Mouse (Mus musculus) adrenal gland, adult 2 months (tissue): ENCODE data around the gene Sema3b. TPM values are rescaled to one million over a fixed set of nuclear protein-coding genes. Genes with fewer than 3 reads are reported as not detected.
"Not testable (repeated sequence)": the region's sequence is repeated elsewhere in the genome, so short reads cannot be mapped to it uniquely, and the experiment has no call there.

ENCODE experiments used
- DNase-seq: peaks from one replicate; pipeline ENCODE4 v3.0.0; 2021
- polyA plus RNA-seq: library from polyadenylated mRNA; depleted of rRNA; stranded (reverse); fragments of >200 nt; gene quantifications from 2 replicates; pipeline ENCODE4 v1.2.3, GENCODE M21; 2012
- total RNA-seq, 2 experiments: library from RNA; stranded (reverse); gene quantifications; 2 replicates each; pipeline ENCODE4 v1.2.3; 2021

Gene Sema3b
- total and polyA plus RNA-seq, 3 experiments = 3.7 to 8.3 (median 4.1) TPM

GRCm38 (mm10) chr9:107590058-107590772 lies 18.8 kb downstream of the Sema3b start:
- no peak for DNase-seq

- peak; percentile 80 for DNase-seq
Observed at GRCm38 (mm10) chr9:107587833-107588639, 21.0 kb downstream of the Sema3b start.

GRCm38 (mm10) chr9:107586974-107587832 lies 21.8 kb downstream of the Sema3b start, which contains the start of gene Ifrd2:
Gene Ifrd2 (plus strand): TSS chr9:107587642.
- DNase-seq = peak; percentile 98

- DNase-seq = no peak
Observed at GRCm38 (mm10) chr9:107586504-107586903, 22.5 kb downstream of the Sema3b start.

GRCm38 (mm10) chr9:107583174-107583573 lies 25.9 kb downstream of the Sema3b start:
- DNase-seq = no peak

GRCm38 (mm10) chr9:107582509-107583062 lies 26.4 kb downstream of the Sema3b start:
- no peak for DNase-seq

- DNase-seq = no peak
Observed at GRCm38 (mm10) chr9:107581584-107581983, 27.4 kb downstream of the Sema3b start.

GRCm38 (mm10) chr9:107580501-107581317 lies 28.3 kb downstream of the Sema3b start, which contains the start of gene Hyal3:
Gene Hyal3 (plus strand): TSS chr9:107580818.
- DNase-seq = peak; percentile 94

- DNase-seq = peak; percentile 71
Observed at GRCm38 (mm10) chr9:107579023-107579900, 29.8 kb downstream of the Sema3b start.

- DNase-seq = no peak
Observed at GRCm38 (mm10) chr9:107578587-107578986, 30.4 kb downstream of the Sema3b start, which contains the start of gene Naa80. Gene Naa80 (plus strand): TSS chr9:107578887.

GRCm38 (mm10) chr9:107577871-107578270 lies 31.2 kb downstream of the Sema3b start:
- DNase-seq = peak; percentile 54

- DNase-seq = peak; percentile 92
Observed at GRCm38 (mm10) chr9:107576357-107577107, 32.5 kb downstream of the Sema3b start, which contains the start of gene Hyal1. Gene Hyal1 (plus strand): TSS chr9:107576927.

GRCm38 (mm10) chr9:107575579-107576356 lies 33.3 kb downstream of the Sema3b start:
- DNase-seq = no peak

- not testable (repeated sequence) for DNase-seq
Observed at GRCm38 (mm10) chr9:107573774-107574173, 35.3 kb downstream of the Sema3b start.

GRCm38 (mm10) chr9:107572327-107572662 lies 36.7 kb downstream of the Sema3b start:
- no peak for DNase-seq

GRCm38 (mm10) chr9:107571534-107572326 lies 37.3 kb downstream of the Sema3b start:
- DNase-seq = no peak

GRCm38 (mm10) chr9:107570845-107571244 lies 38.2 kb downstream of the Sema3b start:
- DNase-seq = no peak
